Mouse (Mus musculus) midbrain, postnatal 0 days (tissue): ENCODE data around the gene Dnph1. TPM values are rescaled to one million over a fixed set of nuclear protein-coding genes. Genes with fewer than 3 reads are reported as not detected.
A peak's percentile ranks its signal among the peaks of the same experiment; 100 is the strongest.

ENCODE experiments used
- ATAC-seq: fragments of 200-750 bp; cut with Nextera tagmentation; 2 replicates; pipeline ENCODE4 v1.8.0; 2017; ENCODE audit warnings: moderate number of reproducible peaks, mild to moderate bottlenecking, moderate TSS enrichment, moderate library complexity; ENCODE audit not compliant: low FRiP score
- DNase-seq: peaks from one replicate; pipeline ENCODE4 v3.0.0-alpha.2; 2015; ENCODE audit warnings: low spot score
- H3K27ac ChIP-seq: fragments of 300-500 bp; sonication (generic); 2 replicates; pipeline ENCODE4 v1.5.1; 2014; ENCODE audit warnings: low read depth, mild to moderate bottlenecking, low read length, mixed read lengths
- H3K27me3 ChIP-seq: fragments of 300-500 bp; sonication (generic); 2 replicates; pipeline ENCODE4 v1.6.1; 2014; ENCODE audit warnings: low read length, control low read depth, mixed read lengths; ENCODE audit not compliant: insufficient read depth
- H3K36me3 ChIP-seq: fragments of 300-500 bp; sonication (generic); 2 replicates; pipeline ENCODE4 v1.6.1; 2014; ENCODE audit warnings: low read length, control low read depth, mixed read lengths; ENCODE audit not compliant: insufficient read depth
- H3K4me1 ChIP-seq: fragments of 300-500 bp; sonication (generic); 2 replicates; pipeline ENCODE4 v1.6.1; 2014; ENCODE audit warnings: mild to moderate bottlenecking, control low read depth, antibody characterized with exemption, low read length, mixed read lengths; ENCODE audit not compliant: insufficient read depth
- H3K4me2 ChIP-seq: fragments of 300-500 bp; sonication (generic); 2 replicates; pipeline ENCODE4 v1.6.1; 2014; ENCODE audit warnings: low read depth, mild to moderate bottlenecking, low read length, mixed read lengths; ENCODE audit not compliant: poor library complexity, severe bottlenecking
- H3K4me3 ChIP-seq: fragments of 300-500 bp; sonication (generic); 2 replicates; pipeline ENCODE4 v1.5.1; 2014; ENCODE audit warnings: low read depth, mild to moderate bottlenecking, low read length, moderate library complexity
- H3K9ac ChIP-seq: fragments of 300-500 bp; sonication (generic); replicated peaks from 2 replicates; pipeline ENCODE4 v1.6.1; 2014; ENCODE audit warnings: mild to moderate bottlenecking, low read length, moderate library complexity, mixed read lengths; ENCODE audit not compliant: poor library complexity, severe bottlenecking
- H3K9me3 ChIP-seq: fragments of 300-500 bp; sonication (generic); 2 replicates; pipeline ENCODE4 v1.6.1; 2016; ENCODE audit warnings: low read length, control low read depth
- CTCF ChIP-seq: IDR thresholded peaks from 2 replicates; pipeline ENCODE4 v1.5.1; 2016; ENCODE audit warnings: antibody characterized with exemption, mild to moderate bottlenecking
- WGBS: fragments of 180-500 bp; shearing (Covaris S2); extraction: QIAGEN DNeasy Blood & Tissue Kit; methylation state at CpG from one replicate; pipeline ENCODE4 v1.1.7; 2014; 5-methylcytosine and 5-hydroxymethylcytosine counted together
- polyA plus RNA-seq: library from polyadenylated mRNA; unstranded; fragments of >200 nt; fragmentation: Nextera tagmentation; extraction: Ambion mirVana; gene quantifications from 2 replicates; pipeline ENCODE4 v1.2.1, GENCODE M21; 2015
- total RNA-seq: library from RNA; depleted of rRNA; stranded (reverse); fragments of >200 nt; gene quantifications from 2 replicates; pipeline ENCODE4 v1.2.3, GENCODE M21; 2014

Dnph1 gene
- total and polyA plus RNA-seq, 2 experiments from 2014 or later = 4.1 to 10.2 TPM

GRCm38 (mm10) chr17:46455110-46455691 lies 41.3 kb upstream of the Dnph1 start:
- Histone ChIP-seq H3K9me3 (no peaks in the 10 kb centered on the region), H3K36me3 (peaks cover under 1% of the 10 kb centered on the region; the same call in 1 of the 2 replicates), H3K27ac (no peak overlapping the region), H3K4me1 (peaks cover 13% of the 10 kb centered on the region; the same call in 1 of the 2 replicates), H3K4me3 (peak overlapping the region; percentile 25), H3K4me2 (peak overlapping the region; percentile 57), H3K9ac (peak overlapping the region; percentile 29; the same call in 1 of the 2 replicates), H3K27me3 (no peaks in the 10 kb centered on the region)
- no peak for ATAC-seq
- DNase-seq = no peak
- TF ChIP-seq CTCF = no peak
- 2% methylated on average over 30 of the region's 33 CpGs for WGBS

GRCm38 (mm10) chr17:46457791-46458190 lies 38.7 kb upstream of the Dnph1 start:
- Histone ChIP-seq H3K9ac (no peak overlapping the region), H3K4me2 (no peak overlapping the region), H3K27me3 (no peaks in the 10 kb centered on the region), H3K4me1 (peaks cover 13% of the 10 kb centered on the region; the same call in 1 of the 2 replicates), H3K36me3 (peaks cover 8% of the 10 kb centered on the region), H3K9me3 (no peaks in the 10 kb centered on the region), H3K27ac (no peak overlapping the region), H3K4me3 (no peak overlapping the region)
- 19% methylated on average over 10 of the region's 10 CpGs for WGBS
- ATAC-seq (no peak), DNase-seq (no peak)
- peak; percentile 58 for TF ChIP-seq CTCF

GRCm38 (mm10) chr17:46458439-46458838 lies 38.1 kb upstream of the Dnph1 start:
- TF ChIP-seq CTCF = no peak

GRCm38 (mm10) chr17:46460673-46461072 lies 35.8 kb upstream of the Dnph1 start:
- Histone ChIP-seq H3K9me3 (no peaks in the 10 kb centered on the region), H3K27ac (no peak overlapping the region), H3K4me2 (0 out of 2 replicates have a peak overlapping the region, but pooled peaks have one; percentile 6), H3K4me3 (no peak overlapping the region; the same call in 1 of the 2 replicates), H3K36me3 (peaks cover 19% of the 10 kb centered on the region), H3K4me1 (no peaks in the 10 kb centered on the region), H3K27me3 (no peaks in the 10 kb centered on the region), H3K9ac (no peak overlapping the region)
- no peak for TF ChIP-seq CTCF
- WGBS = 14% methylated on average over 28 of the region's 32 CpGs
- no peak for DNase-seq
- no peak for ATAC-seq

More at GRCm38 (mm10) chr17:46458439-46458838, 38.1 kb upstream of the Dnph1 start:
- Histone ChIP-seq H3K4me1 (peaks cover 13% of the 10 kb centered on the region; the same call in 1 of the 2 replicates), H3K27ac (no peak overlapping the region), H3K27me3 (no peaks in the 10 kb centered on the region), H3K9ac (no peak overlapping the region), H3K9me3 (no peaks in the 10 kb centered on the region), H3K36me3 (peaks cover 10% of the 10 kb centered on the region), H3K4me2 (no peak overlapping the region), H3K4me3 (no peak overlapping the region)
- ATAC-seq = no peak
- WGBS = 57% methylated on average over 3 of the region's 3 CpGs
- DNase-seq = no peak

GRCm38 (mm10) chr17:46461347-46461746 lies 35.2 kb upstream of the Dnph1 start:
- 30% methylated on average over 8 of the region's 8 CpGs for WGBS
- Histone ChIP-seq H3K9ac (no peak overlapping the region), H3K9me3 (no peaks in the 10 kb centered on the region), H3K36me3 (peaks cover 23% of the 10 kb centered on the region), H3K4me3 (no peak overlapping the region), H3K4me2 (peak overlapping the region; percentile 20), H3K4me1 (no peaks in the 10 kb centered on the region), H3K27me3 (no peaks in the 10 kb centered on the region), H3K27ac (no peak overlapping the region)
- TF ChIP-seq CTCF = peak; percentile 40
- no peak for ATAC-seq
- no peak for DNase-seq

GRCm38 (mm10) chr17:46462226-46462625 lies 34.3 kb upstream of the Dnph1 start:
- Histone ChIP-seq H3K36me3 (peaks cover 31% of the 10 kb centered on the region), H3K9me3 (no peaks in the 10 kb centered on the region), H3K4me2 (no peak overlapping the region), H3K9ac (no peak overlapping the region), H3K27me3 (no peaks in the 10 kb centered on the region), H3K27ac (no peak overlapping the region), H3K4me1 (no peaks in the 10 kb centered on the region), H3K4me3 (no peak overlapping the region)
- 91% methylated on average over 5 of the region's 5 CpGs for WGBS
- ATAC-seq (no peak), DNase-seq (no peak)
- TF ChIP-seq CTCF = no peak
